In the genomic region with DNA sequence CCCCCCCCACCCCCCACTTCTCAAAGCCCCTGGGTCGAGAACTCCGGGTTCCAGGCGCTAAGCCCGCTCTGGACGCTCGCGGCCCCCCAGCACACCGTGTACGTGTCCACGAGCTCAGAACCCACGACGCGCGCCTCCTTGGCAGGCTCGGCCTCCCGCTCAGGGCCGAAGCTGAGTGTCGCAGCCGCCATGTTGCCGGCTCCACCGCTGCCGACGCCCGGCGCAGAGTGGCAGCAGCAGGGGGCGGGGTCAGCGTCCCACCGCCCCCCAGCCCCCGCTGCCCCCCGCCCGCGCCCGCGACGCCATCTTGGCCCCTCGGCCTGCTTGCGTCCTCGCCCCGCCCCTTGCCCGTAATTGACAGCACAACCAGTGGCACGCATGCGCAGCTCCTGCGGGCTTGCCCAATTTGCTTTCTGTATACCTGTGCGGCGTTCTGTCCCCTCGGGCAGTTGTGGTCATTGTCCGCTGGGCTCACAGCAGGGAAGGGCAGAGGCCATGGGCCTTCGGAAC, we compare ENCODE assay signal across 8 mouse cellular contexts. TPM values are rescaled to one million over a fixed set of nuclear protein-coding genes. Genes with fewer than 3 reads are reported as not detected.
DNase-seq lines count a peak whose midpoint lies in the region; ATAC-seq lines count a peak whose summit lies in the region.

No protein-coding gene starts in this region.

- peak overlapping the region; percentile 95 for H3K9ac ChIP-seq in hindbrain, embryonic 15.5 days

- peaks cover 22% of the 10 kb centered on the region for H3K4me1 ChIP-seq in hindbrain, embryonic 15.5 days (replicated peaks)

- peak; percentile 93 for DNase-seq in T-cell, adult 2 months (ENCODE audit: low spot score)
- peak; percentile 96 to 99 for DNase-seq in cerebellum, postnatal 25 days
- peak; percentile 91 to 93 for DNase-seq in frontal cortex, postnatal 36 days (ENCODE audit: low spot score in 2 of 2)
- DNase-seq in layer of hippocampus, postnatal 36 days = peak; percentile 92
- DNase-seq in lung, postnatal 25 days (ENCODE audit: low spot score) = peak; percentile 96
- peak; percentile 87 for DNase-seq in retina, adult 2 months (ENCODE audit: low read depth, low spot score)
- peak; percentile 97 for DNase-seq in thymus, postnatal 25 days

- H3K27me3 ChIP-seq in hindbrain, embryonic 15.5 days = no peaks in the 10 kb centered on the region

- under 1% methylated on average over 41 of the region's 48 CpGs for WGBS in hindbrain, embryonic 15.5 days

- peaks cover 26% of the 10 kb centered on the region for H3K36me3 ChIP-seq in hindbrain, embryonic 15.5 days

- peak overlapping the region; percentile 95 for H3K27ac ChIP-seq in hindbrain, embryonic 15.5 days (replicated peaks)

- H3K9me3 ChIP-seq in hindbrain, embryonic 15.5 days = no peaks in the 10 kb centered on the region

- peak overlapping the region; percentile 88 for H3K4me3 ChIP-seq in hindbrain, embryonic 15.5 days

- peak; percentile 75 for ATAC-seq in hindbrain, embryonic 15.5 days (ENCODE audit: low FRiP score, low read depth)

- peak overlapping the region; percentile 88 for H3K4me2 ChIP-seq in hindbrain, embryonic 15.5 days

RNA-seq across cellular contexts. Expression of a gene that starts 1.6 kb away (rescaled TPM):
- polyA plus RNA-seq in hindbrain, embryonic 15.5 days (2015; fragmentation: Nextera tagmentation; extraction: Ambion mirVana) = 3.5 and 4.0 TPM in 2 replicates
- total RNA-seq in layer of hippocampus, postnatal 36 days (2021) = 1 to 10 TPM; 3.8 to 4.4 TPM

RNA-seq across cellular contexts. Expression of a gene that starts 10.2 kb away (rescaled TPM):
- polyA plus RNA-seq in hindbrain, embryonic 15.5 days (2015; fragmentation: Nextera tagmentation; extraction: Ambion mirVana) = 365 and 382 TPM in 2 replicates
- total RNA-seq in layer of hippocampus, postnatal 36 days (2021) = 100 to 1,000 TPM; 458 to 488 TPM

RNA-seq across cellular contexts. Expression of a gene that starts 11.1 kb away (rescaled TPM):
- polyA plus RNA-seq in hindbrain, embryonic 15.5 days (2015; fragmentation: Nextera tagmentation; extraction: Ambion mirVana) = 0.60 and 0.80 TPM in 2 replicates
- total RNA-seq in layer of hippocampus, postnatal 36 days (2021) = 1 to 10 TPM; 4.5 to 4.9 TPM

RNA-seq across cellular contexts. Expression of a gene that starts 38.1 kb away (rescaled TPM):
- 20.9 and 22.4 TPM in 2 replicates for polyA plus RNA-seq in hindbrain, embryonic 15.5 days (2015; fragmentation: Nextera tagmentation; extraction: Ambion mirVana)
- total RNA-seq in layer of hippocampus, postnatal 36 days (2021) = 10 to 100 TPM; 16.6 to 24.0 TPM

RNA-seq across cellular contexts. Expression of a gene that starts 44.6 kb away (rescaled TPM):
- 8.9 and 9.4 TPM in 2 replicates for polyA plus RNA-seq in hindbrain, embryonic 15.5 days (2015; fragmentation: Nextera tagmentation; extraction: Ambion mirVana)
- 1 to 10 TPM; 3.5 to 3.6 TPM for total RNA-seq in layer of hippocampus, postnatal 36 days (2021)

Comparison
In these comparisons a context has a peak if more than half of its experiments do, and no peak if none do; other contexts are left out.
1. Peak in every context shown above with its lines: DNase-seq, ATAC-seq, H3K4me3 ChIP-seq and H3K27ac ChIP-seq.